Mouse (Mus musculus): Measurements from ENCODE around the gene March4.

The March4 gene

DNA sequence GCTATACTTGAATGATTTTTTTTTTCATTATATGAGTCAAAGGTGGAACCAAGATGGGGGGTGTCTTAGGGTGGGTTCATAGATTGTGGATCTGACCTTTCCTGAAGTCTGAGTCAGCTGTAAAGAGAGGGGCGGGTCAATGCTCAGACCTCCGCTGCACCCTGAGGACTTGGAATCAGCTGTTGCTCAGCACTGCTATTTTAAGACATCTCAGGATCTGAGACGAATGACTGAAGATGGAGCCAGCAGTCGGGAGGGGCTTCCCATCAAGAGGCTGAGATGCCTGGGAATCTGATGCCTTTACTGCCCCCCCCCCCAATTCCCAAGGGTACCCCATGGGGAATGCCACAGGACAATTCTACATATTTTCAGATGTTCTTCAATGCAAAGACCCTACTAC, 85.9 kb downstream of the March4 start:
- DNase-seq (ENCODE audit: extremely low read depth, low read depth, low spot score) = no peak

DNA sequence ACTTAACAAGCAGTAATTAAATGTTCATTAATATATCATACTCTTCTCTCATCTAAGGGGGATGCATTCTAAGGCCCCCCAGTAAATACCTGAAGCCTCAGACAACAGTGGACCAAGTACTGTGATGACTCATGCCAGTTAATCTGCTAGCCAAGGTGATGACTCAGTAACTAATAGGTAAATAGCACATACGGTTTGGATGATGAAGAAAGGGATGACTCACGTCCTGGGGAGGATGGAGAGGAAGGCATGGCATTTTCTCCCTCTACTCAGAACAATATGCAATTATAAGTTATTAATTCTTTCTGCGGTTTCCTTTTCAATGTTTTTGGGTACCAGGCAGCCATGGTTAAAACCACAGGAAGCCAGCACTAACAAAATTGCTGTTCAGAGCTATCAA, 87.0 kb downstream of the March4 start:
- no peak for DNase-seq (ENCODE audit: extremely low read depth, low read depth, low spot score)

GRCm38 (mm10) chr1:72442747-72443146, 94.0 kb downstream of the March4 start:
- DNase-seq (ENCODE audit: extremely low read depth, low read depth, low spot score) = no peak

- DNase-seq (ENCODE audit: extremely low read depth, low read depth, low spot score) = no peak
Measured at GRCm38 (mm10) chr1:72439146-72439545, 97.6 kb downstream of the March4 start.

DNA sequence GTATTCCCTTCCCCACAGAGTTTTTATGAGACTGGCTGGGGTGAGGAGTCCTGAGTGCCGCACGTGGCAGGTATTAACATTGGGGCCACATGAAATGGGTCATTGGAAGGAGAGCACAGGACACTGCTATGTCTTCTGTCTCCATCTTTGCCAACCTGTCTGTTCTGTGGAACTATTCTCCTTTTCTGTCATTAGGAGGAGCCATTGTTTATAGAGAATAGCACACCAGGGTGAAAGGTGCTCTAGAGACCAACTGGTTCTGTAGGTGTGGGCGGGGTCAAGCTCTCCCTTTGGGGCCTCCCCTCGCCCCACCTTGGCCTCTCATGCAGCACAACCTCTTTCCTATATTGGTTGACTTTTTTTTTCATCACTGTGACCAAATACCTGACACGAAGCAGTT, 99.8 kb downstream of the March4 start:
- no peak for DNase-seq (ENCODE audit: extremely low read depth, low read depth, low spot score)

- DNase-seq (ENCODE audit: extremely low read depth, low read depth, low spot score) = no peak
Measured at GRCm38 (mm10) chr1:72434510-72434909, 102.2 kb downstream of the March4 start.

- DNase-seq (ENCODE audit: extremely low read depth, low read depth, low spot score) = no peak
Measured at GRCm38 (mm10) chr1:72432579-72432978, 104.2 kb downstream of the March4 start.

- DNase-seq (ENCODE audit: extremely low read depth, low read depth, low spot score) = no peak
Measured at GRCm38 (mm10) chr1:72429107-72429807, 107.5 kb downstream of the March4 start.

DNA sequence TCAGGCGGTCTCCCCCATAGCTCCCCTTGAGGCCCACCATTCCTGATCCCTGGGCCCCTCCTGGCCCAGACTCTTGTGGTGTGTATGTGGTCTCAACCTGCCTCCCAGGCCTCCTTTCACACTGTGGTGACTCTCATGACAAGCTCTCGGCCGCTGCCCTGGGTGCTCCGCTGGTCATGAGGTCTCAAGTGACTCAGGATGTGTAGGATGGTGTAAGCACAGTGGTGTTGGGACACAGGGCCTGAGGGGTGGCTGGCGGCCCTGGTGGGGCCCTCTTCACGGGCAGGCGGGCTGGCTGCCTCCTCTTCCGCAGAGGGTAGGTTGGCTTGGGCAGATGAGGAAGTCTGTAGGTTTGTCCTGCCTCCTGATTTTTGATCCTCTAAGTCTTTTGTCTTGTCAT, 108.2 kb downstream of the March4 start:
- DNase-seq (ENCODE audit: extremely low read depth, low read depth, low spot score) = no peak

GRCm38 (mm10) chr1:72426456-72426855, 110.3 kb downstream of the March4 start:
- DNase-seq (ENCODE audit: extremely low read depth, low read depth, low spot score) = no peak

DNA sequence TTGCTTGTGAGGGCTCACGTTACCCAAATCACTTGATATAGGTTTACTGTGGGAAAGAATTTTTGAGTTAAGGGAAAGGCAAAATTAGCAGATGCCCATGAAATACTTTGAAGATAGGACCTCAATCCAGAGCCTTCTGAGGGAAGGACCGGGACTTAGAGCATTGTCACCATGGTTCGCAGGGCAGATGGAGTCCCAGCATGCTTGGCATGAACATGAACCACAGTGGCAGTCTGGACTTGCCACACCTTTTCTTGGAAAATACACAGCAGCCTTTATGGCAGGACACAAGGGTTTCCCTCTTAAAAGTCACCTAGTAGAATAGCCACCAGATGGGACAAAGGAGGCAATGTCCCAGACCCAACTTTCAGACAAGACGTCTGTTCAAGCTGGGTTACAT, 114.6 kb downstream of the March4 start:
- DNase-seq (ENCODE audit: extremely low read depth, low read depth, low spot score) = no peak

DNA sequence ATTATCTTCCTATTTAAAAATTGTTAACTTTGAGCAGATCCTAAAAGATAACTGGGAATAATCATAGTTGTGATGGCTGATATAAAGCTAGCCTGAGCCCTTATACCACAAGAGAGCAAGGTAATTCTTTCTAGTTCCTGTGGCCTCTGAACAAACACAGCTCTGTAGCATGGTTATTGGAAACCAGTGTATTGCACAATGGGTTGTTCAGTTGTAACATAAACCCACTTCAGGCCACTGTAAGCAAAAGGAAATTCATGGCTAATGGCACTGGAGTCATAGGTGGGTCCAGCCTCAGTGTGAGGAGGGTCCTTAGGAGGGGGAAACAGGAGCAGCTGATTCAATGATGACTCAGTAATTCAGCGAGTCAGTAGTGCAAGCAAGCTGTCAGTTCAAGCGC, 116.5 kb downstream of the March4 start:
- DNase-seq (ENCODE audit: extremely low read depth, low read depth, low spot score) = no peak

GRCm38 (mm10) chr1:72418744-72419655, 117.7 kb downstream of the March4 start:
- peak; percentile 37 for DNase-seq (ENCODE audit: extremely low read depth, low read depth, low spot score)

DNA sequence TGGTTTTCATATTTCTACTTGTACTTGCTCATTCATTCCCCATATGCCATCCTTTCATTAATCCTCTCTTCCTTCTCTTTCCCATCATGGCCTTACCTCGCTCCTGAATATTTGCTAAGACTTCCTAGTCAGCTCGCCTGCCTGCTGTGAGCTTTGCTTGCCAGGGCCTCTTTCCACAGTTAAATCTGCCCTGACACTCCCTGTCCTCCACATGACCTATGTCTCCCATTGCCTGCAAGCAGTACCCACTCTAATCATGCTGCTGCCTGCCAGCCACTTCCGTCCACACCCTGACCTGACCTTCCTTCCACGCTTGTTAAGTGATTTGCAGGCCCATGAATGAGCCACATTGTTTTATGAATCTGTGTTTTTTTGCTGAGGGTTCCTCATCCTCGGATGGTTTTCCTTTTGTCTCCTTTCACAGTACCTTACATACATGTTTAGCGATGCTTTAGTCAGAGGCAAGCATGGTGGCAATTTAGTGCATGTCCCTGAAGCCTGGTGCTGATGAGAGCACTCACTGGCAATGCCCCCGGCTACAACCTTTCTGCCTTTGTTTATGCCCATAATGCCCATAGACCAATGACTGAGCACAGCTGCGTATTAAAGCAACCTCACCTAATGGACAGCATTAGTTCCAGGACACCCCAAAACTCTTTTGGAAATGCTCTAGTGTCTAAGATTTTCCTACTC, 122.0 kb downstream of the March4 start:
- DNase-seq (ENCODE audit: extremely low read depth, low read depth, low spot score) = no peak

DNA sequence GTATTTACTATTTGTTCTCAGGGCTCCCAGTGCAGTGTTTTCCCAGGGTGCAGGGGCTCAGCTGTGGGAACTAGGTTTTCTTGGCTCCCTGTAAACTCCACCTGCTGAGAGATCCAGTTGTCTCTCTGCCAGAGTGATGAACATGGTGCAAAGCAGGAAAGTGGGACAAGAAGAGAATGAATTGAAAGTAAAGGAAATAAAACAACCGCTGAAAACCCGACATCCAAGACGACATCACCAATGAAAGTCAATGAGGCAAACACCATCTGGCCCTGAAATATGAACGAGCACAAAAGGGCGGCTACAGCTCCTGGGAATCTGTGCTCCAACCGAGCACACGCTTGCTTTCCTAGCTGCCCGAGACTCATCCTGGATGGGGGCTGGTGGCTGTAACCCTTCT, 122.6 kb downstream of the March4 start:
- DNase-seq (ENCODE audit: extremely low read depth, low read depth, low spot score) = no peak

- DNase-seq (ENCODE audit: extremely low read depth, low read depth, low spot score) = no peak
Measured at GRCm38 (mm10) chr1:72413205-72413604, 123.5 kb downstream of the March4 start.

GRCm38 (mm10) chr1:72411108-72411507, 125.6 kb downstream of the March4 start:
- no peak for DNase-seq (ENCODE audit: extremely low read depth, low read depth, low spot score)

DNA sequence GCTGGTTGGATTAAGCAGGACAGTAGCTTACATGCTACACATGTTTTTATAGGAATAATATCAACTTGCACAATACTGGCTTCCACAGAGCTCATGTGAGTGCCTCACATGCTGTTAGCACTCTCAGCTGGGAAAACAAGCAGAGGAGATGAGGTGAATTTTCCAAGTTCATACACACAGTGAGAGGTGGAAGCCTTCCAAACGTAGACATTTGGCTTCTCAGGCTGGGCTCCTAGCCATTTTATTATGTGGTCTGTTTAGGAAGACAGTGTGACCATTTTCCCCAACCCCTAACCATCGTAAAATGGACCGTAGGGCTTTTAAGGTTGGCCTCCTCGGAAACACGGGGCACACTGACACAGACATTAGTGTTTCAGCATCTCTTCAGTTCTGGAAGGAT, 126.8 kb downstream of the March4 start:
- DNase-seq (ENCODE audit: extremely low read depth, low read depth, low spot score) = no peak

DNA sequence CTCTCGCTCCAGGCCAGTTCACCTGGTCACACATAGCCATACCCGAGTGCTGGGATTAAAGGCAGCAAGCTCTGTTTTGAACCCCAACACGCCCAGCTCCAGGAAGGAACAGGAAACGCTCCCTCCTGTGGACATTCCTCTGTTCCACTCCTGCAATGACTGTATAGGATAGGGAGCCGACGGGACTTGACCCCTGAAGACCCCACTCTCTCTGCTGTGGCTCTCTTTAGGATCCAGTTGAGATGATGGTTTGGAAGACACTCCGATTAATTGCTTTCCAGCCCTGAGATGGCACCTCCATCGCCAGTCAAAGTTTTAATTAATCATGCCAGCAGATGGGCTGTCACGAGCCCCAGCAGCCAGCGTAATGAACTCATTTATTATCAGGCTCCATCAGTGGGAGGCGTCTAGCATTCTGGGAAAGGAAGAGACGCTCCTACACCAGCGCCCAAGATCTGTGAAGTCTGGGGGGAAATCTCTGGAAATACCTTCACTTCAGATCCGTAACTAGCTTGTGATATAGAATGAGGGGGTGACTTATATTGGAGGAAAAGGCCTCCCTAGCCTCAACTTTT, 130.1 kb downstream of the March4 start:
- DNase-seq (ENCODE audit: extremely low read depth, low read depth, low spot score) = no peak

- no peak for DNase-seq (ENCODE audit: extremely low read depth, low read depth, low spot score)
Measured at GRCm38 (mm10) chr1:72401331-72402069, 135.2 kb downstream of the March4 start.

DNA sequence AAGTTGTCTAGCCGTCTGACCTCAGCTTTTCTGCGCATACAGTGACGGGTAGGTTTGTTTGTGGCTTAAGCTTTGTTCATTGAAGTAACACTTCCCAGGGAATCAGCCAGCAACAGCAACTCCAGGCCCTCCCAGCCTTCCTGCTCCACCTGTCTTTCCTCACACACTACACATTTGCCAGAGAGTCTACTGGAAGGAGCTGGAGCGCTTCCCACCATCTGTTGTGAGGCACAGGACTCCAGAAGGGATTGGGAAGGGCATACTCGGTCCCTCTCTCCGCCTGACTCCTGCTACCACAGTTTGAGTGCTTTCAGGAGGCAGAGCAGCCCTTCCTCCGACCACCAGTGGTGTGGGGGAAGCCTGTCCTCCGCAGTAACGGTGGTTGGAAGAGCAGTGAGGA, 136.1 kb downstream of the March4 start:
- no peak for DNase-seq (ENCODE audit: extremely low read depth, low read depth, low spot score)

Data from fat pad, adult 2 months (tissue).